8 mouse cellular contexts compared by ENCODE assay signal in genomic region chr8:94358541-94358940, GRCm38 (mm10). TPM values are rescaled to one million over a fixed set of nuclear protein-coding genes. Genes with fewer than 3 reads are reported as not detected.
A peak's percentile ranks its signal among the peaks of the same experiment; 100 is the strongest.
DNase-seq lines count a peak whose midpoint lies in the region; ATAC-seq lines count a peak whose summit lies in the region.

No protein-coding gene starts in this region.

- H3K27ac ChIP-seq in heart, embryonic 12.5 days (ENCODE audit: poor library complexity, severe bottlenecking), result no peak overlapping the region

- 57% methylated on average over 5 of the region's 5 CpGs for WGBS in heart, embryonic 12.5 days

- H3K9me3 ChIP-seq in heart, embryonic 12.5 days (replicated peaks), result no peaks in the 10 kb centered on the region

- H3K27me3 ChIP-seq in heart, embryonic 12.5 days (replicated peaks), result no peaks in the 10 kb centered on the region

- no peak overlapping the region for H3K9ac ChIP-seq in heart, embryonic 12.5 days

- DNase-seq in heart, adult 18-20 months, result peak; percentile 91
- peak; percentile 93 for DNase-seq in adrenal gland, postnatal 10 days
- peak; percentile 25 to 34 for DNase-seq in frontal cortex, postnatal 36 days (ENCODE audit: low spot score in 2 of 2)
- peak; percentile 96 for DNase-seq in kidney, postnatal 25 days
- DNase-seq in lung, postnatal 25 days (ENCODE audit: low spot score), result peak; percentile 91

- no peak overlapping the region for H3K4me3 ChIP-seq in heart, embryonic 12.5 days

- no peak overlapping the region for H3K4me2 ChIP-seq in heart, embryonic 12.5 days

- H3K36me3 ChIP-seq in heart, embryonic 12.5 days, result no peaks in the 10 kb centered on the region

- no peak for ATAC-seq in heart, embryonic 12.5 days (ENCODE audit: insufficient number of reproducible peaks, low FRiP score)
- ATAC-seq in granulocyte monocyte progenitor cell, adult 5-6 weeks (replicated peaks; ENCODE audit: poor library complexity, severe bottlenecking), result no peak
- no peak for ATAC-seq in inflammation-experienced regulatory T-cells, adult 6 months

- H3K4me1 ChIP-seq in heart, embryonic 12.5 days (replicated peaks), result peaks cover 39% of the 10 kb centered on the region

RNA-seq across cellular contexts. Expression of gene Herpud1, which starts 27.7 kb away (rescaled TPM):
- 100 to 1,000 TPM; 204 to 275 TPM for total RNA-seq in heart, adult 18-20 months (2021)
- 73.1 and 74.9 TPM in 2 replicates for polyA plus RNA-seq in heart, embryonic 12.5 days (2016; fragmentation: Nextera tagmentation; extraction: Ambion mirVana)
- total RNA-seq in adrenal gland, postnatal 10 days (2021), result 100 to 1,000 TPM in 1 of 2 experiments, 10 to 100 TPM in 1; 93.9 to 145 TPM
- 81.6 and 83.0 TPM in 2 replicates for total RNA-seq in granulocyte monocyte progenitor cell, adult 5-6 weeks (2014; fragmentation: Nextera tagmentation)
- 80.3 and 95.4 TPM in 2 replicates for total RNA-seq in granulocyte monocyte progenitor cell, adult 5-6 weeks (2017)
- polyA plus RNA-seq in inflammation-experienced regulatory T-cells, adult 6 months (2017; shearing (Covaris generic)), result 100 to 1,000 TPM in 2 of 3 experiments, 10 to 100 TPM in 1; 75.9 to 149 (median 110) TPM

RNA-seq across cellular contexts. Expression of gene Slc12a3, which starts 29.5 kb away (rescaled TPM):
- total RNA-seq in heart, adult 18-20 months (2021), result under 1 TPM; 0.12 to 0.41 TPM
- polyA plus RNA-seq in heart, embryonic 12.5 days (2016; fragmentation: Nextera tagmentation; extraction: Ambion mirVana), result 0.10 TPM in 1 of 2 replicates, not detected in the other
- under 1 TPM; 0.12 to 0.24 TPM for total RNA-seq in adrenal gland, postnatal 10 days (2021)
- not detected in 2 replicates for total RNA-seq in granulocyte monocyte progenitor cell, adult 5-6 weeks (2014; fragmentation: Nextera tagmentation)
- 0.26 TPM in 1 of 2 replicates, not detected in the other for total RNA-seq in granulocyte monocyte progenitor cell, adult 5-6 weeks (2017)
- polyA plus RNA-seq in inflammation-experienced regulatory T-cells, adult 6 months (2017; shearing (Covaris generic)), result under 1 TPM in 1 of 3 experiments, not detected in 2; 0.20 TPM

Comparison
In these comparisons a context has a peak if more than half of its experiments do, and no peak if none do; other contexts are left out.
1. DNase-seq: peak in every context shown above with its lines; median percentile 96 in kidney, postnatal 25 days; 93 in adrenal gland, postnatal 10 days; 91 in heart, adult 18-20 months; 91 in lung, postnatal 25 days; 30 in frontal cortex, postnatal 36 days.